Mouse (Mus musculus): Measurements from ENCODE around the gene Dock6. TPM values are rescaled to one million over a fixed set of nuclear protein-coding genes. Genes with fewer than 3 reads are reported as not detected.
A peak's percentile ranks its signal among the peaks of the same experiment; 100 is the strongest.

Dock6 gene
- polyA plus RNA-seq, 1 experiment from 2014 or later = 10.4 TPM

DNA sequence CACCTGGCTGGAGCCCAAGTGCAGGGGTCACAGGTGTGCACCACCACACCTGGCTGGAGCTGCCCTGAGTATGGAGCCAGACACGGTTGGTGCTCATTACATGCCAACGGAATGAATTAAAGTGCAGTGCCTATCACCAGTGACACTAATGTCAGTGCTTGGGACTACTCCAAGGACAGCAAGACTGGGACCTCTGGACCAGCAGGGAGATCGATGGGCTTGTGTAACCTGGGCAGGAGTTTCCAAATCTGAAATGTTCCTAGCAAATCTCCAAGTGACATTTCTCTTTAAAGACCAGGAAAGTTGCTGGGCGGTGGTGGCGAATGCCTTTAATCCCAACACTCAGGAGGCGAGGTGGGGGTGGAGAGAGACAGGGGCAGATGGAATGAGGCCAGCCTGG is 29.7 kb downstream of the Dock6 start:
- no peak overlapping the region for H3K27ac ChIP-seq (replicated peaks)
- H3K4me1 ChIP-seq = peaks cover 13% of the 10 kb centered on the region; the same call in 1 of the 2 replicates
- no peak overlapping the region for H3K4me3 ChIP-seq
- no peaks in the 10 kb centered on the region for H3K9me3 ChIP-seq
- no peak for ATAC-seq (replicated peaks)
- H3K27me3 ChIP-seq = no peaks in the 10 kb centered on the region
- H3K36me3 ChIP-seq = no peaks in the 10 kb centered on the region
- no peak overlapping the region for H3K4me2 ChIP-seq (replicated peaks)
- 84% methylated on average over 6 of the region's 6 CpGs for WGBS
- H3K9ac ChIP-seq (replicated peaks) = no peak overlapping the region

DNA sequence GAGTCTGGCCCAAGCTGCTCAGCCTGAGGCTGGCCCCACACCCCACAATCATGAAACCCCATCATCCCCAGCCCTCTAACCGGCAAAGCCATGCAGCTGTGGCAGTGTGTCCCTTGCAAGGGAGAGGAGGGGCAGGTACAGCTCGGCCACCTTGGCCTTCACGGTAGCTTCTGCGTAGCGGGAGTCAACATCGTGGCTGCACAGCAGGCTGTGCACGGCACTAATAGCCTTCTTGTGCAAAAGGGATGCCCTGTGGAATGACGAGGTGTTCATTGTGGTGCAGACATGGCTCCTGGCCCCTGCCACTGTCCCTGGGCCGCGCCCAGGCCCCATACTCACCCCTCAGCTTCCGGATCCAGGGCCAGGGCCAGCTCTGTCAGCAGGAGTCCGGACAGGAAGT is 32.3 kb downstream of the Dock6 start:
- H3K9ac ChIP-seq (replicated peaks) = no peak overlapping the region
- 86% methylated on average over 12 of the region's 12 CpGs for WGBS

DNA sequence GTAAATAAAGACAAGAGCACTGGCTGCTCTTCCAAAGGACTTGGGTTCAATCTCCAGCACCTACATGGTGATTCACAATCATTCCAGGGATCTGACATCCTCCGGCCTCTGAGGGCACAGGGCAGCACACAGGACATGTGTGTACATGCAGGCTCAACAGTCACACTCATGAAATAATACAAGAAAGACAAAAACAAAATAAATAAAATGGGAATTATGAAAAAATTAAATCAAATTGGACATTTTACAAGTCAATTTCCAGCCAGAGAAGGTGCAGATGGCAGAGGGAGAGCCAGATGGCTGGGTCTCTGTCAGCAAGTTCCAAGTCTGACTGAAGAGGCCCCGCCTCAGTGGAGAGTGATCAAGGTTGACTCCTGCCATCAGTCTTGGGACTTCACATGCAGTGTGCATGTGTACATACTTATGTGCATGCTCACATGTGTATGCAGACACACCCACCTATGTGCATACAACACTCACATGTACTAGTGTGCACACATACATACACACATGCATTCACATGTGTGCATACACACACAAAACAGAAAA is 33.2 kb downstream of the Dock6 start:
- Histone ChIP-seq H3K27me3 (no peaks in the 10 kb centered on the region), H3K27ac (replicated peaks) (peak overlapping the region; percentile 72), H3K9ac (replicated peaks) (no peak overlapping the region), H3K4me1 (peaks cover 13% of the 10 kb centered on the region; the same call in 1 of the 2 replicates), H3K9me3 (no peaks in the 10 kb centered on the region), H3K4me2 (replicated peaks) (no peak overlapping the region), H3K4me3 (no peak overlapping the region), H3K36me3 (no peaks in the 10 kb centered on the region)
- 85% methylated on average over 2 of the region's 2 CpGs for WGBS
- peak; percentile 74 for ATAC-seq (replicated peaks)

More for the DNA sequence above, 32.3 kb downstream of the Dock6 start:
- Histone ChIP-seq H3K4me2 (replicated peaks) (no peak overlapping the region), H3K4me1 (peaks cover 13% of the 10 kb centered on the region; the same call in 1 of the 2 replicates), H3K27me3 (no peaks in the 10 kb centered on the region), H3K4me3 (no peak overlapping the region), H3K36me3 (no peaks in the 10 kb centered on the region), H3K9me3 (no peaks in the 10 kb centered on the region), H3K27ac (replicated peaks) (peak overlapping the region; percentile 72)
- no peak for ATAC-seq (replicated peaks)

DNA sequence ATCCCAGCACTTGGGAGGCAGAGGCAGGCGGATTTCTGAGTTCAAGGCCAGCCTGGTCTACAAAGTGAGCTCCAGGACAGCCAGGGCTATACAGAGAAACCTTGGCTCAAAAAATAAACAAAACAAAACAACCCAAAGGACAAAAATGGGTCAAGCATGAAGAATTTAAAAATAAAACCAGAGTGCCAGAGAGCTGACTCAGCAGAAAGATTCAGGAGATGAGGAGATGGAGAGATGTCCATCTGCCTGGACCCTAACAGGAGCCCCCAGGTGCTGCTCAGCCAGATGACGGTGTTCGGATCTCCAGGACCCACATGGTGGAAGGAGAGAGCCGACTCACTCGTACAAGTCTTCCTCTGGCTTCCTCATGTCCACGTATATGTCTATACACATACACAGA is 33.9 kb downstream of the Dock6 start:
- Histone ChIP-seq H3K4me2 (replicated peaks) (no peak overlapping the region), H3K36me3 (no peaks in the 10 kb centered on the region), H3K9ac (replicated peaks) (no peak overlapping the region), H3K4me1 (peaks cover 13% of the 10 kb centered on the region; the same call in 1 of the 2 replicates), H3K27me3 (no peaks in the 10 kb centered on the region), H3K9me3 (no peaks in the 10 kb centered on the region), H3K27ac (replicated peaks) (peak overlapping the region; percentile 72), H3K4me3 (no peak overlapping the region)
- WGBS = 88% methylated on average over 6 of the region's 6 CpGs
- no peak for ATAC-seq (replicated peaks)

DNA sequence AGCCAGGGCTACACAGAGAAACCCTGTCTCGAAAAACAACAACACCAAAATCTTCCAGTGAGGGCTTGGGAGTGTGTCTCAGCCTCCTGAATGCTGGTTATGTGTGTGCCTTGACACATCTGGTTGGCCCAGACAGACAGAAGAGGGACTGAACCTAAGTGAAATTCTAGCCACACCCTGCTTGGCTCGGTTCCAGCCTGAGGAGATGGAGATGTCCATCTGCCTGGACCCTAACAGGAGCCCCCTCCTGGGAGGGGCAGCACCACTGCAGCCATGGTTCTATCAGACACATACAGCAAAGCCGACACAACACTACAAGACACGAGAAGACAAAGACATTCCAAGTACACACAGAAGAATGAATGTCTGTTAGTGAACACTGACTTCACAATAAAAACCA is 34.3 kb downstream of the Dock6 start:
- Histone ChIP-seq H3K27ac (replicated peaks) (peak overlapping the region; percentile 72; the same call in 1 of the 2 replicates), H3K27me3 (no peaks in the 10 kb centered on the region), H3K9ac (replicated peaks) (no peak overlapping the region), H3K4me2 (replicated peaks) (no peak overlapping the region), H3K36me3 (no peaks in the 10 kb centered on the region), H3K9me3 (no peaks in the 10 kb centered on the region), H3K4me1 (peaks cover 13% of the 10 kb centered on the region; the same call in 1 of the 2 replicates), H3K4me3 (no peak overlapping the region)
- ATAC-seq (replicated peaks) = no peak
- 82% methylated on average over 4 of the region's 4 CpGs for WGBS

DNA sequence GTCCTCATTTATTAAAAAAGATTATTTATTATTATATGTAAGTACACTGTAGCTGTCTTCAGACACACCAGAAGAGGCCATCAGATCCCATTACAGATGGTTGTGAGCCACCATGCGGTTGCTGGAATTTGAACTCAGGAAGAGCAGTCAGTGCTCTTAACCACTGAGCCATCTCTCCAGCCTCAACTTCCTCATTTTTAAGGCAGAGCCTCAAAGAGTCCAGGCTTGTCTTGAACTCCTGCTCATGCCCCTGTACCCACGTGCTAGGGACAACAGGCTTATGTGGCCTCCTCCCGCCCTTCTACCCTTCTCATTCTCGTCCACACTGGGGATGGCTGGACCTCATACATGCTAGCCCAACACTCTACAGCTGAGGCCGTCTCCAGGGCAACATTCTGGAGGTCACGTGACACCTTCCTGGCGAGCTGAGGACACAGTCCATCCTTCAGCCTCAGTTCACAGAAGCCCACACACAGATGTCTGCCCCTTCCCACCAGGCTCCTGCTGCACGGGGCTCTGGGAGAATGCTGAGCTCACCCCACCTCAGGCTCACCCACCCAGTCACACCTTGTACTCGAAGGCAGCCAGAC is 35.6 kb downstream of the Dock6 start:
- Histone ChIP-seq H3K9ac (replicated peaks) (no peak overlapping the region), H3K9me3 (no peaks in the 10 kb centered on the region), H3K4me2 (replicated peaks) (no peak overlapping the region), H3K36me3 (no peaks in the 10 kb centered on the region), H3K27ac (replicated peaks) (no peak overlapping the region), H3K27me3 (no peaks in the 10 kb centered on the region), H3K4me1 (peaks cover 13% of the 10 kb centered on the region; the same call in 1 of the 2 replicates), H3K4me3 (no peak overlapping the region)
- no peak for ATAC-seq (replicated peaks)
- WGBS = 75% methylated on average over 9 of the region's 9 CpGs

DNA sequence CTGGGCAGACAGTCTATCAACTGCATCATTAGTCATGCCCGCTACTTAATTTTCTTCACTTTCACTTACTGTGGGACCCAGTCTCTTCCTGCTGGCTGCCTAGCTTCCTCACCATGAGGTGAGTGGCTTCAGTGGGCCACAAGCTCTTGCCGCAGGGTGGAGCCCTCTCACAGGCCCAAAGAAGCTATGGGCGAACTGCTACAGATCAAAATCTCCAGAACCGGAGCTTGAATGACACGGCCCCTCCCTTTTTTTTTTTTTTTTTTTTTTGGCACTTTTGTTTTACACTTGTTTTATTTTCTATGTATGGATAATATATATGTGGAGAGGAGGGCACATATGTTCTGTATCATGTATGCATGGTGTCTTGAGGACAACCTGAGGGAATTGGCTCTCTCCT is 41.3 kb downstream of the Dock6 start:
- Histone ChIP-seq H3K4me3 (no peak overlapping the region), H3K4me1 (no peaks in the 10 kb centered on the region), H3K27me3 (no peaks in the 10 kb centered on the region), H3K9ac (replicated peaks) (no peak overlapping the region), H3K36me3 (no peaks in the 10 kb centered on the region), H3K4me2 (replicated peaks) (no peak overlapping the region), H3K9me3 (no peaks in the 10 kb centered on the region), H3K27ac (replicated peaks) (no peak overlapping the region)
- ATAC-seq (replicated peaks) = no peak
- WGBS = 92% methylated on average over 5 of the region's 5 CpGs

DNA sequence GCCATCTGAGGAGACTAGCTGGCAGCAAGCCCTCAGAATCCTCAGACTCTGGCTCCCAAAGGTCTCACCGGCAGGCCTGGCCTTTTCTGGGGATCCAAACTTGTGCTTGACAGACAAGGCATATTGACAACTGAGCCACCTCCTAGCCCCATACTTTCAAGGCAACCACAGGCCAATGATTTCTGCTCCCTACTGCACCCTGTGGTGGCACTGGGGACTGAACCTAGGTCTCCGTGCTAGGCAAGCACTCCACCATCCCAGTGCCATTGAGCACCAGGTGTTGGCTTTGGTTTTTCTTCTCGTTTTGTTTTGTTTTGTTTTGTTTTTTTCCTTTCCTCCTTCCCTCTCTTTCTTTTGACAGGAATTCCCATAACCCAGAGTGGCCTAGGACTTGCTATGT is 43.9 kb downstream of the Dock6 start:
- H3K27ac ChIP-seq (replicated peaks) = no peak overlapping the region
- H3K9me3 ChIP-seq = no peaks in the 10 kb centered on the region
- WGBS = 60% methylated on average over 3 of the region's 3 CpGs
- no peaks in the 10 kb centered on the region for H3K27me3 ChIP-seq
- H3K4me2 ChIP-seq (replicated peaks) = no peak overlapping the region
- no peak overlapping the region for H3K4me3 ChIP-seq
- H3K36me3 ChIP-seq = no peaks in the 10 kb centered on the region
- 0 out of 2 replicates have a peak, but pooled peaks cover 3% of the 10 kb centered on the region for H3K4me1 ChIP-seq
- no peak for ATAC-seq (replicated peaks)
- no peak overlapping the region for H3K9ac ChIP-seq (replicated peaks)

DNA sequence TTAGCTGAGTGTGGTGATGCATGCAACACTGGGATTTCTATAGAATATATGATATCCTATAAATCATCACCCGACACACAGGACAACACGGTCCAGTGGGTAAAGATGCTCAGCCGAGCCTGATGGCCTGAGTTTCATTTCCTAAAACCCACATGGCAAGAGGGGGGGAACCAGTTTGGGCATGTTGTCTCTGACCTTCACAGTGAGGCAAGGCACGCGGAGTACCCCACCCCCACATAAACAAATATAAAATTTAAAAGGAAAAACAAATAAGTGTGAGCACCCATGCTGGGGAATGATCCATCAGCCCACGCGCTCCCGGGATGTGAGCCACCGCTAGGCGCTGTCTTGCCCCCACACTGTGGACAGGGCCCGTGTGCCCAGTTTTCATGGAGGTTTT is 45.5 kb downstream of the Dock6 start:
- H3K27me3 ChIP-seq = no peaks in the 10 kb centered on the region
- no peak overlapping the region for H3K9ac ChIP-seq (replicated peaks)
- no peaks in the 10 kb centered on the region for H3K9me3 ChIP-seq
- no peak overlapping the region for H3K27ac ChIP-seq (replicated peaks)
- no peak overlapping the region for H3K4me2 ChIP-seq (replicated peaks)
- 0 out of 2 replicates have a peak, but pooled peaks cover 3% of the 10 kb centered on the region for H3K4me1 ChIP-seq
- 90% methylated on average over 11 of the region's 11 CpGs for WGBS
- H3K36me3 ChIP-seq = no peaks in the 10 kb centered on the region
- no peak overlapping the region for H3K4me3 ChIP-seq
- no peak for ATAC-seq (replicated peaks)

DNA sequence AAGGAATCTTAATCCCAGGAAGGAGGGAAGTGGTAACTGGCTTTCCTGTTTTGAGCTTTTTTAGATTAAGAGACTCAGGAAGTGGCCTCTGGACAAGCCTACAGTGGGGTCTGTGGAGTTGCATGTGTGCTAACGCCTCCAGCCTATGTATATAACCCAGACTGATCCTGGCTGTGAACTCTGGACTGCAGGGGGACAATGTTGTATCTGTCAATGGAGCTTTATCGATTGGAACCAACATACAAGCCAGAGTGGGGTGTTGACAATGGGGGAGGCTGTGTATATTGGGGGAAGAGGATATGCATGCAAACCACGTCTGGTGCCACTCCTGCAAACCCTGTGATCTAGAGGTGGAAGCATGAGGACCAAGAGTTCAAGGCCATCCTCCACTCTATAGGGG is 46.1 kb downstream of the Dock6 start:
- WGBS = 77% methylated on average over 3 of the region's 3 CpGs
- no peak for ATAC-seq (replicated peaks)
- H3K9me3 ChIP-seq = no peaks in the 10 kb centered on the region
- no peak overlapping the region for H3K27ac ChIP-seq (replicated peaks)
- no peak overlapping the region for H3K4me3 ChIP-seq
- no peaks in the 10 kb centered on the region for H3K36me3 ChIP-seq
- H3K4me1 ChIP-seq = 0 out of 2 replicates have a peak, but pooled peaks cover 3% of the 10 kb centered on the region
- H3K9ac ChIP-seq (replicated peaks) = no peak overlapping the region
- H3K4me2 ChIP-seq (replicated peaks) = no peak overlapping the region
- no peaks in the 10 kb centered on the region for H3K27me3 ChIP-seq

DNA sequence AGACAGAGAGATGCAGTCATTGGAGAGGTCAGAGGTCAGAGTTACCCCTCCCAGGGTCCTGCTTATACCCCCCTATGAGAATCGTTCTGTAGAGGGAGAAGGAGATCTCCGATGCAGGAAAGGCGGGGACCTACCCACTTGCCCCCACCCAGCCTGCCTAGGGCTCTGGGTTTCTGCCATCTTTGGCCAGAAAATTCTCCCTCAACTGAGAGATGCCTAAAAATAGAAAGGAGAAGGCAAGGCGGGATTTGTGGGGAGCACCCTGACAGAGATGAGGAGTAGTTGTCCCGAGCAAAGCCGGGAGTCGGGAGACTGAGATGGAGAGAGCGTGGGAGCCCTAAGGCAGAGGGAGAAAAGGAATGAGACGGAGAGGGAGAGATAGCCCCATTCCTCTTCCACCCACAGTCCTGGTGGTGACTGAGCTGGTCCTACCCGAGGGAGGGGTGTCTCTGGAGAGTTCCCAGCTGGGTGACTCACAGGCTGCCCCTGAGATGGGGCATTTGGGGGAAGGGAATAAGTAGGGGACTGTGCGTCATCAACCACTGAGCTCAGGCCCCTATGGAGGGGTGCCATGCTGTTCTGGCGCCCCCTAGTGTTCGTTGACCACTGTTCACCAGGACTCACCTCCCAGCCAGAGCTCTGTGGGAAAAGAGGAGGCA is 48.3 kb downstream of the Dock6 start:
- H3K4me1 ChIP-seq = 0 out of 2 replicates have a peak, but pooled peaks cover 3% of the 10 kb centered on the region
- no peaks in the 10 kb centered on the region for H3K9me3 ChIP-seq
- H3K9ac ChIP-seq (replicated peaks) = 0 out of 2 replicates have a peak overlapping the region, but pooled peaks have one; percentile 6
- ATAC-seq (replicated peaks) = peak; percentile 92
- no peak overlapping the region for H3K4me3 ChIP-seq
- H3K4me2 ChIP-seq (replicated peaks) = no peak overlapping the region; the same call in 1 of the 2 replicates
- H3K27ac ChIP-seq (replicated peaks) = no peak overlapping the region
- no peaks in the 10 kb centered on the region for H3K36me3 ChIP-seq
- no peaks in the 10 kb centered on the region for H3K27me3 ChIP-seq
- 43% methylated on average over 13 of the region's 13 CpGs for WGBS

DNA sequence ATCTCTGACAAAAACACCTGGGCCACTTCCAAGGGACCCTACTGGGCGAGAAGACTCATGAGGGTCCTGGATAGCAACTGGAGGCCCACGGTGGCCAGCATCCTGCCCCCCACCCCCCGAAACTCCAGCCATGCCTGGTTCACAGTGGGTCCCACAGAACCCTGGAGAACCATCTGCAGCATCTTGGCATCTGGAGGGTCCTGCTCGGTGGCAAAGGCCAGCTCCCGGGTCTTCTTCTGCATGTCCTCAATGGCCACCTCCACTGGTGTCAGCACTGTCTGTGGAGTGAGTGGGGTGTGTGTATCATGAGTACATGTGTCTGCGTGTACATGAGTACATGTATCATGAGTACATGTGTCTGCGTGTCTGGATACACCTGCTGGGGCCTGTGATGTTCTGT is 50.8 kb downstream of the Dock6 start:
- Histone ChIP-seq H3K27me3 (no peaks in the 10 kb centered on the region), H3K9me3 (no peaks in the 10 kb centered on the region), H3K4me1 (peaks cover 20% of the 10 kb centered on the region), H3K36me3 (no peaks in the 10 kb centered on the region), H3K4me2 (replicated peaks) (no peak overlapping the region), H3K9ac (replicated peaks) (no peak overlapping the region), H3K27ac (replicated peaks) (no peak overlapping the region), H3K4me3 (no peak overlapping the region)
- 89% methylated on average over 7 of the region's 7 CpGs for WGBS
- ATAC-seq (replicated peaks) = no peak

All from forebrain, embryonic 15.5 days (tissue).